Mouse (Mus musculus): ENCODE measurements around the gene Syt1.

DNA sequence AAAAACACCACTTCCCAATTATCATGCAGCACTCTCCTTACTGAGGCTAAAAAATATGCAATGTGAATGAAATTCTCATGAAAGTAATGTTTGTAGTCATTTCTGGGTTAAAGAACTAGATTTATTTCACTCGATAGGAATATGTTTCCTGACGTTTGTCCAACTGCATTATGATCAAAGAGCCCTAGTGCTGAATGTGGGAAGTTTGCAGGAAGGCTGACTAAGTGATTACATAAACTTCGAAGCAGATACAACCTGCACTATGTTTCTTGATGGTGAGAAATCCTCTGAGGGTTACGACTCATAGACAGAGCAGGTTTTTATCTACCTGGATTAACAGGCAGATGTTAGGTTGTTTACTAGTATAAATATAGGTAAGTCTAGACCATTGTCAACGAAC lies 36.8 kb upstream of the Syt1 start:
- TF ChIP-seq EP300 (IDR thresholded peaks at IDR 0.05; ENCODE audit: low read depth) (no peak), CTCF (IDR thresholded peaks at IDR 0.05; ENCODE audit: low read depth) (no peak)
